Comparison of ENCODE assay signal across 18 mouse cellular contexts in genomic region chr11:110429837-110430418, GRCm38 (mm10). TPM values are rescaled to one million over a fixed set of nuclear protein-coding genes. Genes with fewer than 3 reads are reported as not detected.
DNase-seq lines count a peak whose midpoint lies in the region; TF ChIP-seq lines count a peak whose summit lies in the region.
"Had no signal": no experiment of that assay in that cellular context is flagged by ENCODE, and none has a peak within 500 bp of the region (broad histone marks: within the 10 kb centered on the region; RNA-seq: fewer than 3 reads in every experiment).

No protein-coding gene starts in this region.

- intact Hi-C loops in gastrocnemius, adult 2 months (cut with DNase I), result loop anchor here (2.0 kb wide), 1 partner anchor 19 kb away; no protein-coding TSS in a partner anchor
- intact Hi-C loops in gastrocnemius, postnatal 36 days (cut with DNase I), result no loop called here
- intact Hi-C loops in gastrocnemius, postnatal 14 days (cut with DNase I; ENCODE audit: low total_unique reads), result no loop called here
- intact Hi-C loops in left cerebral cortex, postnatal 10 days (cut with DNase I), result no loop called here
- intact Hi-C loops in heart, postnatal 25 days (cut with DNase I), result no loop called here

- no peaks in the 10 kb centered on the region for H3K36me3 ChIP-seq in splenic B cell, adult 2 months (ENCODE audit: control insufficient read depth, insufficient read depth, low read length, poor library complexity, severe bottlenecking)
- H3K36me3 ChIP-seq: forebrain, embryonic 15.5 days had no signal

- no peaks in the 10 kb centered on the region for H3K27me3 ChIP-seq in splenic B cell, adult 2 months (ENCODE audit: control insufficient read depth, insufficient read depth, low read length, poor library complexity, severe bottlenecking)
- H3K27me3 ChIP-seq: embryonic facial prominence, embryonic 12.5 days; forebrain, embryonic 15.5 days; heart, embryonic 13.5 days; hindbrain, embryonic 12.5 days had no signal

- peak overlapping the region; percentile 95 for H3K27ac ChIP-seq in gastrocnemius, adult 2 months
- H3K27ac ChIP-seq: embryonic facial prominence, embryonic 12.5 days; forebrain, embryonic 15.5 days; heart, embryonic 13.5 days; hindbrain, embryonic 12.5 days; hindbrain, postnatal 0 days had no signal

- peak; percentile 59 for DNase-seq in gastrocnemius, adult 2 months
- no peak for DNase-seq in gastrocnemius, postnatal 36 days
- peak; percentile 66 for DNase-seq in A20 (ENCODE audit: low read depth, low spot score)
- DNase-seq in gastrocnemius, postnatal 14 days, result peak; percentile 15
- peak; percentile 44 for DNase-seq in splenic B cell, adult 2 months (ENCODE audit: low read depth, low spot score)
- DNase-seq in left cerebral cortex, postnatal 10 days (ENCODE audit: extremely low spot score in 1 of 2, low spot score in 2 of 2), result no peak
- DNase-seq in heart, postnatal 25 days (ENCODE audit: low spot score), result no peak
- DNase-seq: adrenal gland, adult 2 months; adrenal gland, postnatal 25 days; cerebellum, adult 11 months; cerebellum, adult 8-10 months; cerebellum, postnatal 14 days; heart, postnatal 4 days had no signal

- no peak for TF ChIP-seq CTCF in gastrocnemius, adult 2 months (IDR thresholded peaks at IDR 0.05)

- peak overlapping the region; percentile 45 for H3K4me3 ChIP-seq in gastrocnemius, adult 2 months
- H3K4me3 ChIP-seq: embryonic facial prominence, embryonic 12.5 days; forebrain, embryonic 15.5 days; heart, embryonic 13.5 days; hindbrain, embryonic 12.5 days had no signal

RNA-seq across cellular contexts. Expression of gene Map2k6, which starts 31.0 kb away (rescaled TPM):
- 10 to 100 TPM; 38.0 to 50.1 TPM for total RNA-seq in gastrocnemius, adult 2 months (2021)
- 10 to 100 TPM; 43.6 to 50.1 TPM for total RNA-seq in gastrocnemius, postnatal 36 days (2021)
- 10 to 100 TPM; 24.0 to 30.4 TPM for total RNA-seq in gastrocnemius, postnatal 14 days (2021)
- total RNA-seq in left cerebral cortex, postnatal 10 days (2021), result 10 to 100 TPM; 23.0 to 25.3 TPM
- 1 to 10 TPM; 5.8 to 6.7 TPM for total RNA-seq in heart, postnatal 25 days (2021)

Comparison
In these comparisons a context has a peak if more than half of its experiments do, and no peak if none do; other contexts are left out.
1. DNase-seq: peak in gastrocnemius, adult 2 months (single experiment), A20 (single experiment), gastrocnemius, postnatal 14 days (single experiment) and splenic B cell, adult 2 months (single experiment); none in gastrocnemius, postnatal 36 days (0 of 2), left cerebral cortex, postnatal 10 days (0 of 2) and heart, postnatal 25 days (single experiment).